Mouse (Mus musculus) layer of hippocampus, adult 9-10 months (tissue): Measurements from ENCODE around the gene Pfn5.
"Not testable (repeated sequence)": the region's sequence is repeated elsewhere in the genome, so short reads cannot be mapped to it uniquely, and the experiment has no call there.

Experiments
- DNase-seq: peaks from one replicate; pipeline ENCODE4 v3.0.0; 2022; ENCODE audit warnings: low spot score

The Pfn5 gene

GRCm38 (mm10) chrX:95557887-95558286, at the start of gene Pfn5, which contains the start of gene Asb12:
Pfn5 (plus strand) TSS chrX:95558104.
Asb12 (minus strand) TSS chrX:95557987.
- DNase-seq = no peak

GRCm38 (mm10) chrX:95523883-95524282, 34.0 kb upstream of the Pfn5 start:
- no peak for DNase-seq

GRCm38 (mm10) chrX:95525166-95525565, 32.7 kb upstream of the Pfn5 start:
- no peak for DNase-seq

GRCm38 (mm10) chrX:95535493-95535892, 22.4 kb upstream of the Pfn5 start:
- not testable (repeated sequence) for DNase-seq

- no peak for DNase-seq
Measured at GRCm38 (mm10) chrX:95554321-95554720, 3.6 kb upstream of the Pfn5 start.

GRCm38 (mm10) chrX:95600609-95601008, 42.7 kb downstream of the Pfn5 start:
- DNase-seq = no peak
